Mouse (Mus musculus) heart, adult 2 months (tissue): ENCODE data around the gene Ak7.

Experiments
- CTCF ChIP-seq: fragments of 200-600 bp; IDR thresholded peaks from 2 replicates; pipeline ENCODE4 v1.8.1; 2022; ENCODE audit warnings: antibody characterized with exemption, mild to moderate bottlenecking, moderate library complexity
- POLR2A ChIP-seq: fragments of 200-500 bp; IDR thresholded peaks from 2 replicates; pipeline ENCODE4 v1.6.1; 2011; ENCODE audit warnings: mild to moderate bottlenecking, low read depth, low read length, control low read depth; ENCODE audit not compliant: insufficient read depth

GRCm38 (mm10) chr12:105805790-105806189 is 100.0 kb downstream of the Ak7 start:
- TF ChIP-seq CTCF = no peak
- TF ChIP-seq POLR2A = no peak
